Mouse (Mus musculus): ENCODE results near the gene Cdk2ap2. TPM values are rescaled to one million over a fixed set of nuclear protein-coding genes. Genes with fewer than 3 reads are reported as not detected.
"Not testable (repeated sequence)": the region's sequence is repeated elsewhere in the genome, so short reads cannot be mapped to it uniquely, and the experiment has no call there.

The Cdk2ap2 gene
- polyA plus RNA-seq, 1 experiment: 138 TPM

DNA sequence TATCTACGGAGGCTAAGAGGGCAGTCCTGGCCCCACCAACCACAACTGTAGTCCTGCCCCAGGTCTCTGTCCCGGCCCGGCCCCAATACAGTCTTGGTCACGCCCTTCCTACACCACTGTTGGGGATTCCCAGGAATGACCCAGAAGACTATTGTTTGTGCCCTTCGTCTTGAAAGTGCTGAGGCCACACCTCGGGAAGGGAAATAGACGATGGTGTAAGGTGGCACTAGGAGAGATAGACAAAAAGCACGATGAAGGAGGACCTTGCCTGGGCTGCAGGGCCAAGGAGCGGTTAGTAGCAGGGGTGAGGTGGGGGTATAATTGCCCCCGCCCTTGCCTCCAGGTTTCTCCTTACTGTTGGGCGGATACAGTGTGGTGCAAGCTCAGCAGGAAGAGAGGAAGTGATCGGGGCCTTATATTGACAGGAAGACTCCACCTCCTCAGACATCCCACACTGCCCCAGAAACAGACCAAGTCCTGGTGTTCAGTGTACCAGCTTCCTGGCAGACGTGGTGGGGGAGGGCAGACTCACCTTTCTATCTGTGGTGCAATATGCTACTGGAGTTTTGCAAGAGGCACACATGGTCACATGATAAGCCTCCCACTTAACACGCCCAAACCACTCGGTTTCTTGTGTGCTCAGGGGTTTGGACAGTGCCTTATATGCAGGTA lies 37.8 kb upstream of the Cdk2ap2 start, which contains the start of gene Gstp3:
Gene Gstp3, minus strand, starts transcription at position 501 of the 672 bp plus-strand sequence.
- Histone ChIP-seq H3K4me1 (ENCODE audit: control insufficient read depth, insufficient read depth, low read length) (peaks cover 12% of the 10 kb centered on the region; the same call in 1 of the 2 replicates), H3K4me3 (ENCODE audit: insufficient read depth, low read depth, low read length) (no peak within 1 kb of the TSS), H3K27ac (ENCODE audit: insufficient read depth, low read depth, low read length) (no peak within 1 kb of the TSS), H3K27me3 (replicated peaks; ENCODE audit: control insufficient read depth, insufficient read depth, low read length) (no peaks in the 10 kb centered on the region), H3K36me3 (ENCODE audit: control insufficient read depth, insufficient read depth, low read length) (no peaks in the 10 kb centered on the region)
- DNase-seq: no peak
- WGBS: 72% methylated on average over 15 of the region's 15 CpGs
- TF ChIP-seq CTCF (conservative IDR thresholded peaks at IDR 0.05; ENCODE audit: insufficient read depth, insufficient read length, low read depth, low read length) (no peak), POLR2A (IDR thresholded peaks at IDR 0.05; ENCODE audit: low read depth, low read length) (no peak)

GRCm38 (mm10) chr19:4060044-4060898 lies 36.7 kb upstream of the Cdk2ap2 start:
- WGBS: 76% methylated on average over 8 of the region's 8 CpGs
- not testable (repeated sequence) for H3K4me3 ChIP-seq (ENCODE audit: insufficient read depth, low read depth, low read length); H3K27me3 ChIP-seq (replicated peaks; ENCODE audit: control insufficient read depth, insufficient read depth, low read length); H3K36me3 ChIP-seq (ENCODE audit: control insufficient read depth, insufficient read depth, low read length); H3K27ac ChIP-seq (ENCODE audit: insufficient read depth, low read depth, low read length); DNase-seq
- peak; percentile 24; the same call in 1 of the 2 replicates for TF ChIP-seq CTCF (conservative IDR thresholded peaks at IDR 0.05; ENCODE audit: insufficient read depth, insufficient read length, low read depth, low read length)
- peaks cover 12% of the 10 kb centered on the region; the same call in 1 of the 2 replicates for H3K4me1 ChIP-seq (ENCODE audit: control insufficient read depth, insufficient read depth, low read length)

DNA sequence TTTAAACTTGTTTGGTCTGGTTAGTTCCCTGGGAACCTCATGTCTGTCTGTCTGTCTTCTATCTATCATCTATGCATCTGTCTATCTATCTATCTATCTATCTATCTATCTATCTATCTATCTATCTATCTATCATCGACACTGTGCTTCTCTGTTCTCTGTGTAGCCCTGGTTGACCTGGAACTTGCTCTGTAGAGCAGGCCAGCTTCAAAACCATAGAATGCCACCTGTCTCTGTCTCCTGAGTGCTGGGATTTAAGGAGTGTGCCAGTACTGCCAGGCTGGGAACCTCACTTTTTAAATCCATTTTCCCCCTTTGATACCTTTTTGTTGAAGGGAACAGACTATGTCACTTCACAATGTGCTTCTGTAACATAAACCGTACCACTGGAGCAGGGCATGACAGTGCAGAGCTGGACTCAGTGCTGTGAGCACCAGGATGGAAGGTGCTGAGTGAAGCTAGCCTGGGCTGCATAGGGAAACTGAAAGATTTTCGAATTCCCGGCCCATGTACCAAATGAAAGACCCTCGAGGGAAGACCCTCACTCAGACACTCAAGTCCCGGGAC lies 36.0 kb upstream of the Cdk2ap2 start:
- Histone ChIP-seq H3K4me3 (ENCODE audit: insufficient read depth, low read depth, low read length) (no peak overlapping the region), H3K27ac (ENCODE audit: insufficient read depth, low read depth, low read length) (0 out of 2 replicates have a peak overlapping the region, but pooled peaks have one; percentile 1), H3K4me1 (ENCODE audit: control insufficient read depth, insufficient read depth, low read length) (peaks cover 5% of the 10 kb centered on the region; the same call in 1 of the 2 replicates), H3K27me3 (replicated peaks; ENCODE audit: control insufficient read depth, insufficient read depth, low read length) (no peaks in the 10 kb centered on the region), H3K36me3 (ENCODE audit: control insufficient read depth, insufficient read depth, low read length) (no peaks in the 10 kb centered on the region)
- TF ChIP-seq CTCF (conservative IDR thresholded peaks at IDR 0.05; ENCODE audit: insufficient read depth, insufficient read length, low read depth, low read length): no peak
- no peak for TF ChIP-seq POLR2A (IDR thresholded peaks at IDR 0.05; ENCODE audit: low read depth, low read length)
- 85% methylated on average over 6 of the region's 6 CpGs for WGBS
- no peak for DNase-seq

- H3K36me3 ChIP-seq (ENCODE audit: control insufficient read depth, insufficient read depth, low read length); H3K27me3 ChIP-seq (replicated peaks; ENCODE audit: control insufficient read depth, insufficient read depth, low read length); H3K4me3 ChIP-seq (ENCODE audit: insufficient read depth, low read depth, low read length); DNase-seq; H3K27ac ChIP-seq (ENCODE audit: insufficient read depth, low read depth, low read length): not testable (repeated sequence)
- H3K4me1 ChIP-seq (ENCODE audit: control insufficient read depth, insufficient read depth, low read length): peaks cover 11% of the 10 kb centered on the region
- 56% methylated on average over 4 of the region's 4 CpGs for WGBS
Observed at GRCm38 (mm10) chr19:4063357-4063756, 33.6 kb upstream of the Cdk2ap2 start.

DNA sequence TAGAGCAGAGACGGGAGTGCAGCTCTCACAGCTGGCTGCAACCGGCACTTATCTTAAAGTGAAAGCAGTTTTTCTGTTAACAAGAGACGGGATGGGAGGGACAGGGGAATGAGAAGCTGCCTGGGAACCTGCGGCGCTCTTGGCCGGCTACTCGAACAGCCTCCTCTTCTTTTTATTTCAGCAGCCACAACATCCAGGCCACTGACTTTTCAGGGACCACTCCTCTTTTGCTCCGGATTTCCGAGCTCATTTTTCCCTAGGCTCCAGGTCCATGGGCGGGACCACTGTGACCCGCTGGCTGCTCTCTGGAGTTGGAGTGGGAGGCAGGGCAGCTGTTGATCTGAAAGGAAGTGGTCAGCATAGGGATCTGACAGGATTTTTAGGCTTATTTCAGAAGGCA lies 32.5 kb upstream of the Cdk2ap2 start:
- not testable (repeated sequence) for H3K27me3 ChIP-seq (replicated peaks; ENCODE audit: control insufficient read depth, insufficient read depth, low read length); H3K36me3 ChIP-seq (ENCODE audit: control insufficient read depth, insufficient read depth, low read length); DNase-seq; H3K4me3 ChIP-seq (ENCODE audit: insufficient read depth, low read depth, low read length); H3K27ac ChIP-seq (ENCODE audit: insufficient read depth, low read depth, low read length)
- WGBS: 0% methylated on average over 7 of the region's 11 CpGs
- H3K4me1 ChIP-seq (ENCODE audit: control insufficient read depth, insufficient read depth, low read length): peaks cover 19% of the 10 kb centered on the region

DNA sequence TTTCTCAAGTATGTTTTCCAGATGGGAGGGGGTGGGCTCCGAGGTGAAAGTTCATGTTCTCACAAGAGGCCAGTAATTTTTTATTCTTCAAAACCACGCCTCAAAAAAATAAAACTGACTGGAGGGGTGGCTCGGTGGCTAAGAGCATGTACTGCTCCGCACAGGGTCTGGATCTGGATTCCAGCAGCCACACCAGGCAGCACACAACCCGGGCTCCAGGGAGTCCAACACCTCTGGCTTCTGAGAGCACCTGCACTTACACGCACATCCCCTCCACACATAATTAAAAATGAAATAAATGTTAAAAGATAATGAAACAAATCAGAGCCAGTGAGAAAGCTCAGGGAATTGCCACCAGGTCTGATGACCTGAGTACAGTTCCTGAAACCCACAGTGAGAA lies 30.7 kb upstream of the Cdk2ap2 start:
- peaks cover 19% of the 10 kb centered on the region for H3K4me1 ChIP-seq (ENCODE audit: control insufficient read depth, insufficient read depth, low read length)
- DNase-seq: peak; percentile 51
- no peak for TF ChIP-seq POLR2A (IDR thresholded peaks at IDR 0.05; ENCODE audit: low read depth, low read length)
- TF ChIP-seq CTCF (conservative IDR thresholded peaks at IDR 0.05; ENCODE audit: insufficient read depth, insufficient read length, low read depth, low read length): no peak
- WGBS: 46% methylated on average over 6 of the region's 6 CpGs
- no peak overlapping the region for H3K4me3 ChIP-seq (ENCODE audit: insufficient read depth, low read depth, low read length)
- peak overlapping the region; percentile 78; the same call in 1 of the 2 replicates for H3K27ac ChIP-seq (ENCODE audit: insufficient read depth, low read depth, low read length)
- H3K27me3 ChIP-seq (replicated peaks; ENCODE audit: control insufficient read depth, insufficient read depth, low read length): no peaks in the 10 kb centered on the region
- no peaks in the 10 kb centered on the region for H3K36me3 ChIP-seq (ENCODE audit: control insufficient read depth, insufficient read depth, low read length)

- H3K4me3 ChIP-seq (ENCODE audit: insufficient read depth, low read depth, low read length): no peak overlapping the region
Observed at GRCm38 (mm10) chr19:4066877-4067276, 30.1 kb upstream of the Cdk2ap2 start.

GRCm38 (mm10) chr19:4068242-4068641 lies 28.7 kb upstream of the Cdk2ap2 start:
- peak overlapping the region; percentile 91 for H3K27ac ChIP-seq (ENCODE audit: insufficient read depth, low read depth, low read length)
- WGBS: 60% methylated on average over 2 of the region's 2 CpGs
- H3K4me3 ChIP-seq (ENCODE audit: insufficient read depth, low read depth, low read length): not testable (repeated sequence)

More at GRCm38 (mm10) chr19:4066877-4067276, 30.1 kb upstream of the Cdk2ap2 start:
- Histone ChIP-seq H3K4me1 (ENCODE audit: control insufficient read depth, insufficient read depth, low read length) (peaks cover 19% of the 10 kb centered on the region), H3K27me3 (replicated peaks; ENCODE audit: control insufficient read depth, insufficient read depth, low read length) (no peaks in the 10 kb centered on the region), H3K36me3 (ENCODE audit: control insufficient read depth, insufficient read depth, low read length) (no peaks in the 10 kb centered on the region), H3K27ac (ENCODE audit: insufficient read depth, low read depth, low read length) (peak overlapping the region; percentile 88)
- DNase-seq: no peak
- TF ChIP-seq CTCF (conservative IDR thresholded peaks at IDR 0.05; ENCODE audit: insufficient read depth, insufficient read length, low read depth, low read length) (no peak), POLR2A (IDR thresholded peaks at IDR 0.05; ENCODE audit: low read depth, low read length) (no peak)

More at GRCm38 (mm10) chr19:4068242-4068641, 28.7 kb upstream of the Cdk2ap2 start:
- not testable (repeated sequence) for H3K36me3 ChIP-seq (ENCODE audit: control insufficient read depth, insufficient read depth, low read length); H3K27me3 ChIP-seq (replicated peaks; ENCODE audit: control insufficient read depth, insufficient read depth, low read length)
- peak; percentile 52 for DNase-seq
- H3K4me1 ChIP-seq (ENCODE audit: control insufficient read depth, insufficient read depth, low read length): peaks cover 25% of the 10 kb centered on the region
